Mouse (Mus musculus) forebrain, embryonic 15.5 days (tissue): ENCODE data around the gene Zbtb20. TPM values are rescaled to one million over a fixed set of nuclear protein-coding genes. Genes with fewer than 3 reads are reported as not detected.

ENCODE experiments used
- ATAC-seq: fragments of 200-750 bp; cut with Nextera tagmentation; replicated peaks from 2 replicates; pipeline ENCODE4 v1.8.0; 2017; ENCODE audit warnings: mild to moderate bottlenecking, moderate TSS enrichment, moderate library complexity
- H3K27ac ChIP-seq: fragments of 300-500 bp; sonication (generic); replicated peaks from 2 replicates; pipeline ENCODE4 v1.5.1; 2015; ENCODE audit warnings: mild to moderate bottlenecking, inconsistent platforms
- H3K27me3 ChIP-seq: fragments of 300-500 bp; sonication (generic); 2 replicates; pipeline ENCODE4 v1.6.1; 2015; ENCODE audit warnings: inconsistent platforms
- H3K36me3 ChIP-seq: fragments of 300-500 bp; sonication (generic); 2 replicates; pipeline ENCODE4 v1.6.1; 2015; ENCODE audit warnings: mild to moderate bottlenecking, inconsistent platforms
- H3K4me1 ChIP-seq: fragments of 300-500 bp; sonication (generic); 2 replicates; pipeline ENCODE4 v1.6.1; 2015; ENCODE audit warnings: inconsistent platforms
- H3K4me2 ChIP-seq: fragments of 300-500 bp; sonication (generic); replicated peaks from 2 replicates; pipeline ENCODE4 v1.6.1; 2015; ENCODE audit warnings: mild to moderate bottlenecking, inconsistent platforms
- H3K4me3 ChIP-seq: fragments of 300-500 bp; sonication (generic); 2 replicates; pipeline ENCODE4 v1.5.1; 2015; ENCODE audit warnings: mild to moderate bottlenecking, inconsistent platforms
- H3K9ac ChIP-seq: fragments of 300-500 bp; sonication (generic); replicated peaks from 2 replicates; pipeline ENCODE4 v1.6.1; 2015; ENCODE audit warnings: mild to moderate bottlenecking, inconsistent platforms
- H3K9me3 ChIP-seq: fragments of 300-500 bp; sonication (generic); 2 replicates; pipeline ENCODE4 v1.6.1; 2016; ENCODE audit warnings: inconsistent platforms
- WGBS: fragments of 180-500 bp; shearing (Covaris S2); methylation state at CpG from one replicate; pipeline ENCODE4 v1.1.7; 2015; ENCODE audit warnings: mixed read lengths; 5-methylcytosine and 5-hydroxymethylcytosine counted together
- polyA plus RNA-seq: library from polyadenylated mRNA; unstranded; fragments of >200 nt; fragmentation: Nextera tagmentation; extraction: Ambion mirVana; gene quantifications from 2 replicates; pipeline ENCODE4 v1.2.1, GENCODE M21; 2015

Gene Zbtb20
- polyA plus RNA-seq, 1 experiment from 2014 or later = 143 TPM

- Histone ChIP-seq H3K4me2 (no peak overlapping the region; the same call in 1 of the 2 replicates), H3K9ac (no peak overlapping the region), H3K27ac (peak overlapping the region; percentile 49), H3K27me3 (no peaks in the 10 kb centered on the region), H3K9me3 (no peaks in the 10 kb centered on the region), H3K36me3 (no peaks in the 10 kb centered on the region), H3K4me3 (no peak overlapping the region), H3K4me1 (peaks cover 59% of the 10 kb centered on the region)
- 74% methylated on average over 4 of the region's 4 CpGs for WGBS
- no peak for ATAC-seq
Measured at GRCm38 (mm10) chr16:43515538-43515937, 639.9 kb downstream of the Zbtb20 start.

GRCm38 (mm10) chr16:43520274-43520673 lies 644.6 kb downstream of the Zbtb20 start:
- Histone ChIP-seq H3K9me3 (no peaks in the 10 kb centered on the region), H3K4me2 (no peak overlapping the region), H3K4me1 (peaks cover 53% of the 10 kb centered on the region), H3K9ac (no peak overlapping the region), H3K36me3 (no peaks in the 10 kb centered on the region), H3K27ac (0 out of 2 replicates have a peak overlapping the region, but pooled peaks have one; percentile 12), H3K27me3 (no peaks in the 10 kb centered on the region), H3K4me3 (no peak overlapping the region)
- WGBS = 81% methylated on average over 2 of the region's 2 CpGs
- no peak for ATAC-seq

GRCm38 (mm10) chr16:43522482-43522881 lies 646.8 kb downstream of the Zbtb20 start:
- H3K27me3 ChIP-seq = no peaks in the 10 kb centered on the region
- no peak overlapping the region for H3K4me3 ChIP-seq
- WGBS = 74% methylated on average over 4 of the region's 4 CpGs
- H3K4me2 ChIP-seq = no peak overlapping the region
- no peak overlapping the region for H3K9ac ChIP-seq
- no peaks in the 10 kb centered on the region for H3K36me3 ChIP-seq
- peaks cover 48% of the 10 kb centered on the region for H3K4me1 ChIP-seq
- ATAC-seq = no peak
- H3K9me3 ChIP-seq = no peaks in the 10 kb centered on the region
- peak overlapping the region; percentile 47 for H3K27ac ChIP-seq

- Histone ChIP-seq H3K27me3 (no peaks in the 10 kb centered on the region), H3K4me3 (no peak overlapping the region), H3K4me2 (no peak overlapping the region), H3K4me1 (peaks cover 43% of the 10 kb centered on the region), H3K27ac (no peak overlapping the region), H3K9me3 (no peaks in the 10 kb centered on the region), H3K9ac (no peak overlapping the region), H3K36me3 (no peaks in the 10 kb centered on the region)
- WGBS = 83% methylated on average over 9 of the region's 9 CpGs
- ATAC-seq = no peak
Measured at GRCm38 (mm10) chr16:43524179-43524578, 648.5 kb downstream of the Zbtb20 start.

GRCm38 (mm10) chr16:43525624-43526023 lies 649.9 kb downstream of the Zbtb20 start:
- H3K9me3 ChIP-seq = no peaks in the 10 kb centered on the region
- no peaks in the 10 kb centered on the region for H3K36me3 ChIP-seq
- H3K9ac ChIP-seq = no peak overlapping the region
- peaks cover 38% of the 10 kb centered on the region for H3K4me1 ChIP-seq
- H3K4me3 ChIP-seq = no peak overlapping the region
- peak; percentile 27; the same call in 1 of the 2 replicates for ATAC-seq
- H3K27ac ChIP-seq = peak overlapping the region; percentile 43
- 72% methylated on average over 6 of the region's 6 CpGs for WGBS
- H3K27me3 ChIP-seq = no peaks in the 10 kb centered on the region
- no peak overlapping the region for H3K4me2 ChIP-seq

- ATAC-seq = no peak
- Histone ChIP-seq H3K4me2 (no peak overlapping the region), H3K9me3 (no peaks in the 10 kb centered on the region), H3K27me3 (no peaks in the 10 kb centered on the region), H3K36me3 (no peaks in the 10 kb centered on the region), H3K9ac (no peak overlapping the region), H3K4me3 (no peak overlapping the region), H3K4me1 (peaks cover 33% of the 10 kb centered on the region), H3K27ac (no peak overlapping the region)
- WGBS = 22% methylated on average over 1 of the region's 1 CpGs
Measured at GRCm38 (mm10) chr16:43528300-43528699, 652.6 kb downstream of the Zbtb20 start.

- WGBS = 82% methylated on average over 6 of the region's 6 CpGs
- no peak for ATAC-seq
- no peak overlapping the region for H3K9ac ChIP-seq
Measured at GRCm38 (mm10) chr16:43531328-43531727, 655.6 kb downstream of the Zbtb20 start.

GRCm38 (mm10) chr16:43534103-43534502 lies 658.4 kb downstream of the Zbtb20 start:
- peaks cover 54% of the 10 kb centered on the region for H3K4me1 ChIP-seq
- no peaks in the 10 kb centered on the region for H3K27me3 ChIP-seq
- H3K36me3 ChIP-seq = no peaks in the 10 kb centered on the region
- no peak overlapping the region for H3K9ac ChIP-seq
- H3K27ac ChIP-seq = peak overlapping the region; percentile 77
- no peak overlapping the region for H3K4me3 ChIP-seq
- H3K4me2 ChIP-seq = no peak overlapping the region
- H3K9me3 ChIP-seq = no peaks in the 10 kb centered on the region
- 19% methylated on average over 3 of the region's 3 CpGs for WGBS
- peak; percentile 86 for ATAC-seq

More at GRCm38 (mm10) chr16:43531328-43531727, 655.6 kb downstream of the Zbtb20 start:
- Histone ChIP-seq H3K4me1 (peaks cover 37% of the 10 kb centered on the region), H3K9me3 (no peaks in the 10 kb centered on the region), H3K36me3 (no peaks in the 10 kb centered on the region), H3K4me2 (no peak overlapping the region), H3K27ac (no peak overlapping the region), H3K27me3 (no peaks in the 10 kb centered on the region), H3K4me3 (no peak overlapping the region)

GRCm38 (mm10) chr16:43535912-43536311 lies 660.2 kb downstream of the Zbtb20 start:
- Histone ChIP-seq H3K4me1 (peaks cover 64% of the 10 kb centered on the region), H3K9me3 (no peaks in the 10 kb centered on the region), H3K27me3 (no peaks in the 10 kb centered on the region), H3K27ac (no peak overlapping the region), H3K36me3 (no peaks in the 10 kb centered on the region), H3K9ac (no peak overlapping the region), H3K4me3 (no peak overlapping the region), H3K4me2 (no peak overlapping the region)
- WGBS = 90% methylated on average over 1 of the region's 1 CpGs
- no peak for ATAC-seq

GRCm38 (mm10) chr16:43537163-43537562 lies 661.5 kb downstream of the Zbtb20 start:
- no peak overlapping the region for H3K9ac ChIP-seq
- H3K9me3 ChIP-seq = no peaks in the 10 kb centered on the region
- H3K36me3 ChIP-seq = no peaks in the 10 kb centered on the region
- no peak for ATAC-seq
- no peak overlapping the region for H3K4me2 ChIP-seq
- 78% methylated on average over 7 of the region's 7 CpGs for WGBS
- no peaks in the 10 kb centered on the region for H3K27me3 ChIP-seq
- H3K4me1 ChIP-seq = peaks cover 59% of the 10 kb centered on the region
- H3K27ac ChIP-seq = no peak overlapping the region
- H3K4me3 ChIP-seq = no peak overlapping the region

GRCm38 (mm10) chr16:43539659-43540096 lies 664.0 kb downstream of the Zbtb20 start:
- 0 out of 2 replicates have a peak overlapping the region, but pooled peaks have one; percentile 3 for H3K4me2 ChIP-seq
- ATAC-seq = peak; percentile 75
- H3K9me3 ChIP-seq = no peaks in the 10 kb centered on the region
- H3K4me3 ChIP-seq = no peak overlapping the region
- no peak overlapping the region for H3K9ac ChIP-seq
- H3K36me3 ChIP-seq = no peaks in the 10 kb centered on the region
- H3K4me1 ChIP-seq = peaks cover 36% of the 10 kb centered on the region
- no peaks in the 10 kb centered on the region for H3K27me3 ChIP-seq
- peak overlapping the region; percentile 79 for H3K27ac ChIP-seq
- 41% methylated on average over 12 of the region's 12 CpGs for WGBS

GRCm38 (mm10) chr16:43540108-43540507 lies 664.4 kb downstream of the Zbtb20 start:
- WGBS = 25% methylated on average over 3 of the region's 3 CpGs
- H3K27ac ChIP-seq = peak overlapping the region; percentile 79
- H3K4me2 ChIP-seq = 0 out of 2 replicates have a peak overlapping the region, but pooled peaks have one; percentile 3
- no peaks in the 10 kb centered on the region for H3K36me3 ChIP-seq
- peak; percentile 84 for ATAC-seq
- no peaks in the 10 kb centered on the region for H3K27me3 ChIP-seq
- H3K4me1 ChIP-seq = peaks cover 32% of the 10 kb centered on the region
- no peaks in the 10 kb centered on the region for H3K9me3 ChIP-seq
- no peak overlapping the region for H3K4me3 ChIP-seq
- H3K9ac ChIP-seq = no peak overlapping the region

- no peaks in the 10 kb centered on the region for H3K27me3 ChIP-seq
- no peak overlapping the region for H3K9ac ChIP-seq
- no peak overlapping the region for H3K4me2 ChIP-seq
- H3K4me1 ChIP-seq = peaks cover 35% of the 10 kb centered on the region
- H3K27ac ChIP-seq = 0 out of 2 replicates have a peak overlapping the region, but pooled peaks have one; percentile 79
- no peaks in the 10 kb centered on the region for H3K36me3 ChIP-seq
- 93% methylated on average over 10 of the region's 10 CpGs for WGBS
- no peaks in the 10 kb centered on the region for H3K9me3 ChIP-seq
- no peak overlapping the region for H3K4me3 ChIP-seq
- ATAC-seq = no peak
Measured at GRCm38 (mm10) chr16:43540546-43541167, 665.0 kb downstream of the Zbtb20 start.
